8 mouse cellular contexts compared by ENCODE assay signal in genomic region chr7:99268951-99269945, GRCm38 (mm10). TPM values are rescaled to one million over a fixed set of nuclear protein-coding genes. Genes with fewer than 3 reads are reported as not detected.
DNase-seq lines count a peak whose midpoint lies in the region; TF ChIP-seq lines count a peak whose summit lies in the region.

No protein-coding gene starts in this region.

- H3K4me1 ChIP-seq in bone marrow, adult 2 months (ENCODE audit: control insufficient read depth, insufficient read depth, low read length), result no peaks in the 10 kb centered on the region; the same call in 1 of the 2 replicates
- peaks cover 35% of the 10 kb centered on the region for H3K4me1 ChIP-seq in limb, embryonic 10.5 days

- H3K36me3 ChIP-seq in limb, embryonic 10.5 days, result no peaks in the 10 kb centered on the region

- no peak for TF ChIP-seq POLR2A in bone marrow, adult 2 months (IDR thresholded peaks at IDR 0.05; ENCODE audit: borderline replicate concordance, control insufficient read depth, low read depth, low read length)

- WGBS in bone marrow, adult 2 months, result 18% methylated on average over 42 of the region's 42 CpGs
- WGBS in limb, embryonic 10.5 days, result 5% methylated on average over 42 of the region's 42 CpGs

- H3K4me3 ChIP-seq in bone marrow, adult 2 months (replicated peaks; ENCODE audit: control insufficient read depth, low read depth, low read length), result no peak overlapping the region
- H3K4me3 ChIP-seq in limb, embryonic 10.5 days, result peak overlapping the region; percentile 72

- no peaks in the 10 kb centered on the region for H3K9me3 ChIP-seq in limb, embryonic 10.5 days (replicated peaks)

- no peak for TF ChIP-seq CTCF in bone marrow, adult 2 months (IDR thresholded peaks at IDR 0.05; ENCODE audit: control insufficient read depth, insufficient read depth, low read length)

- intact Hi-C loops in left cerebral cortex, postnatal 4 days (cut with DNase I), result loop anchor here (5.0 kb wide), 1 partner anchor 88 kb away; no protein-coding TSS in a partner anchor
- intact Hi-C loops in gastrocnemius, postnatal 14 days (cut with DNase I; ENCODE audit: low total_unique reads), result no loop called here

- peaks cover 82% of the 10 kb centered on the region for H3K27me3 ChIP-seq in limb, embryonic 10.5 days (ENCODE audit: low read depth, poor library complexity, severe bottlenecking)

- peak; percentile 32 for DNase-seq in left cerebral cortex, postnatal 4 days
- no peak for DNase-seq in left cerebral cortex, adult 8-10 months (ENCODE audit: low spot score in 2 of 2)
- DNase-seq in gastrocnemius, postnatal 14 days, result peak; percentile 22
- DNase-seq in limb, embryonic 10.5 days (ENCODE audit: low spot score), result peak; percentile 60
- DNase-seq in retina, embryonic 14.5 days (ENCODE audit: low spot score), result peak; percentile 28
- DNase-seq in yolk sac, embryonic 10.5 days (ENCODE audit: low spot score), result no peak
- DNase-seq in frontal cortex, postnatal 14 days (ENCODE audit: low spot score in 2 of 2), result no peak

- peak overlapping the region; percentile 21; the same call in 1 of the 2 replicates for H3K27ac ChIP-seq in bone marrow, adult 2 months (ENCODE audit: control insufficient read depth, insufficient read depth, low read depth, low read length, poor library complexity)
- no peak overlapping the region; the same call in 1 of the 2 replicates for H3K27ac ChIP-seq in limb, embryonic 10.5 days

RNA-seq across cellular contexts. Expression of gene Map6, which starts 2.0 kb away (rescaled TPM):
- total RNA-seq in left cerebral cortex, postnatal 4 days (2021), result 100 to 1,000 TPM; 277 to 282 TPM
- total RNA-seq in left cerebral cortex, adult 8-10 months (2022), result 100 to 1,000 TPM; 123 to 146 (median 132) TPM
- polyA plus RNA-seq in bone marrow, adult 2 months (2011; ENCODE audit: insufficient read depth, insufficient read length, low replicate concordance, missing spikeins), result 1.7 TPM in 1 of 2 replicates, not detected in the other
- 1 to 10 TPM; 3.9 to 6.6 TPM for total RNA-seq in gastrocnemius, postnatal 14 days (2021)
- polyA plus RNA-seq in limb, embryonic 10.5 days (2016; fragmentation: Nextera tagmentation; extraction: Ambion mirVana), result 3.1 and 5.4 TPM in 2 replicates

RNA-seq across cellular contexts. Expression of gene Mogat2, which starts 30.8 kb away (rescaled TPM):
- total RNA-seq in left cerebral cortex, postnatal 4 days (2021), result under 1 TPM in 1 of 2 experiments, not detected in 1; 0.26 TPM
- total RNA-seq in left cerebral cortex, adult 8-10 months (2022), result not detected
- 1.1 and 5.9 TPM in 2 replicates for polyA plus RNA-seq in bone marrow, adult 2 months (2011; ENCODE audit: insufficient read depth, insufficient read length, low replicate concordance, missing spikeins)
- total RNA-seq in gastrocnemius, postnatal 14 days (2021), result under 1 TPM in 1 of 2 experiments, not detected in 1; 0.14 TPM
- 78.6 and 124 TPM in 2 replicates for polyA plus RNA-seq in limb, embryonic 10.5 days (2016; fragmentation: Nextera tagmentation; extraction: Ambion mirVana)

Comparison
In these comparisons a context has a peak if more than half of its experiments do, and no peak if none do; other contexts are left out.
1. DNase-seq: peak in left cerebral cortex, postnatal 4 days (single experiment), gastrocnemius, postnatal 14 days (single experiment), limb, embryonic 10.5 days (single experiment) and retina, embryonic 14.5 days (single experiment); none in left cerebral cortex, adult 8-10 months (0 of 2), yolk sac, embryonic 10.5 days (single experiment) and frontal cortex, postnatal 14 days (0 of 2).
2. RNA of gene Map6, which starts 2.0 kb away (total RNA-seq): 277 to 282 TPM in left cerebral cortex, postnatal 4 days and 123 to 146 TPM in left cerebral cortex, adult 8-10 months; 3.9 to 6.6 TPM in gastrocnemius, postnatal 14 days; every median in the first group is over 10 times any median in the second.